Mouse (Mus musculus): ENCODE results near the gene Kmt2e. TPM values are rescaled to one million over a fixed set of nuclear protein-coding genes. Genes with fewer than 3 reads are reported as not detected.

Kmt2e gene
- polyA plus RNA-seq, 1 experiment, result 315 TPM

- peaks cover 9% of the 10 kb centered on the region for H3K4me1 ChIP-seq (ENCODE audit: control insufficient read depth, insufficient read depth, low read length)
- H3K27ac ChIP-seq (ENCODE audit: insufficient read depth, low read depth, low read length), result no peak overlapping the region
- 40% methylated on average over 10 of the region's 10 CpGs for WGBS
- no peak for TF ChIP-seq CTCF (IDR thresholded peaks at IDR 0.05; ENCODE audit: insufficient read depth, low read depth, low read length)
- no peak for TF ChIP-seq POLR2A (IDR thresholded peaks at IDR 0.05; ENCODE audit: insufficient read depth, low read depth, low read length)
- no peak overlapping the region for H3K4me3 ChIP-seq (ENCODE audit: insufficient read depth, low read depth, low read length)
Observed at GRCm38 (mm10) chr5:23497920-23498319, 63.7 kb downstream of the Kmt2e start.

GRCm38 (mm10) chr5:23499257-23499656, 65.0 kb downstream of the Kmt2e start:
- no peak overlapping the region for H3K27ac ChIP-seq (ENCODE audit: insufficient read depth, low read depth, low read length)
- 80% methylated on average over 16 of the region's 16 CpGs for WGBS
- no peak overlapping the region for H3K4me3 ChIP-seq (ENCODE audit: insufficient read depth, low read depth, low read length)
- TF ChIP-seq CTCF (IDR thresholded peaks at IDR 0.05; ENCODE audit: insufficient read depth, low read depth, low read length), result no peak
- no peak for TF ChIP-seq POLR2A (IDR thresholded peaks at IDR 0.05; ENCODE audit: insufficient read depth, low read depth, low read length)
- peaks cover 9% of the 10 kb centered on the region for H3K4me1 ChIP-seq (ENCODE audit: control insufficient read depth, insufficient read depth, low read length)

- Histone ChIP-seq H3K27ac (ENCODE audit: insufficient read depth, low read depth, low read length) (no peak overlapping the region), H3K4me3 (ENCODE audit: insufficient read depth, low read depth, low read length) (no peak overlapping the region), H3K4me1 (ENCODE audit: control insufficient read depth, insufficient read depth, low read length) (peaks cover 9% of the 10 kb centered on the region)
- 85% methylated on average over 6 of the region's 6 CpGs for WGBS
- TF ChIP-seq CTCF (IDR thresholded peaks at IDR 0.05; ENCODE audit: insufficient read depth, low read depth, low read length), result no peak
- TF ChIP-seq POLR2A (IDR thresholded peaks at IDR 0.05; ENCODE audit: insufficient read depth, low read depth, low read length), result no peak
Observed at GRCm38 (mm10) chr5:23500715-23501114, 66.5 kb downstream of the Kmt2e start.

GRCm38 (mm10) chr5:23501582-23502316, 67.5 kb downstream of the Kmt2e start:
- Histone ChIP-seq H3K27ac (ENCODE audit: insufficient read depth, low read depth, low read length) (no peak overlapping the region), H3K4me3 (ENCODE audit: insufficient read depth, low read depth, low read length) (no peak overlapping the region), H3K4me1 (ENCODE audit: control insufficient read depth, insufficient read depth, low read length) (peaks cover 6% of the 10 kb centered on the region)
- TF ChIP-seq POLR2A (IDR thresholded peaks at IDR 0.05; ENCODE audit: insufficient read depth, low read depth, low read length), result no peak
- TF ChIP-seq CTCF (IDR thresholded peaks at IDR 0.05; ENCODE audit: insufficient read depth, low read depth, low read length), result no peak
- 60% methylated on average over 13 of the region's 13 CpGs for WGBS

- Histone ChIP-seq H3K27ac (ENCODE audit: insufficient read depth, low read depth, low read length) (no peak overlapping the region), H3K4me3 (ENCODE audit: insufficient read depth, low read depth, low read length) (no peak overlapping the region), H3K4me1 (ENCODE audit: control insufficient read depth, insufficient read depth, low read length) (peaks cover 6% of the 10 kb centered on the region)
- TF ChIP-seq POLR2A (IDR thresholded peaks at IDR 0.05; ENCODE audit: insufficient read depth, low read depth, low read length) (no peak), CTCF (IDR thresholded peaks at IDR 0.05; ENCODE audit: insufficient read depth, low read depth, low read length) (no peak)
- 71% methylated on average over 12 of the region's 13 CpGs for WGBS
Observed at GRCm38 (mm10) chr5:23502317-23502937, 68.2 kb downstream of the Kmt2e start.

- Histone ChIP-seq H3K4me3 (ENCODE audit: insufficient read depth, low read depth, low read length) (no peak overlapping the region), H3K4me1 (ENCODE audit: control insufficient read depth, insufficient read depth, low read length) (peaks cover 8% of the 10 kb centered on the region), H3K27ac (ENCODE audit: insufficient read depth, low read depth, low read length) (no peak overlapping the region)
- TF ChIP-seq POLR2A (IDR thresholded peaks at IDR 0.05; ENCODE audit: insufficient read depth, low read depth, low read length) (no peak), CTCF (IDR thresholded peaks at IDR 0.05; ENCODE audit: insufficient read depth, low read depth, low read length) (no peak)
- 69% methylated on average over 3 of the region's 3 CpGs for WGBS
Observed at GRCm38 (mm10) chr5:23505578-23505977, 71.3 kb downstream of the Kmt2e start.

- H3K4me1 ChIP-seq (ENCODE audit: control insufficient read depth, insufficient read depth, low read length), result peaks cover 5% of the 10 kb centered on the region; the same call in 1 of the 2 replicates
- 49% methylated on average over 4 of the region's 4 CpGs for WGBS
- no peak overlapping the region for H3K4me3 ChIP-seq (ENCODE audit: insufficient read depth, low read depth, low read length)
- TF ChIP-seq POLR2A (IDR thresholded peaks at IDR 0.05; ENCODE audit: insufficient read depth, low read depth, low read length) (no peak), CTCF (IDR thresholded peaks at IDR 0.05; ENCODE audit: insufficient read depth, low read depth, low read length) (no peak)
- no peak overlapping the region for H3K27ac ChIP-seq (ENCODE audit: insufficient read depth, low read depth, low read length)
Observed at GRCm38 (mm10) chr5:23507210-23507609, 73.0 kb downstream of the Kmt2e start.

GRCm38 (mm10) chr5:23508630-23509029, 74.4 kb downstream of the Kmt2e start:
- no peak overlapping the region for H3K27ac ChIP-seq (ENCODE audit: insufficient read depth, low read depth, low read length)
- peaks cover 5% of the 10 kb centered on the region; the same call in 1 of the 2 replicates for H3K4me1 ChIP-seq (ENCODE audit: control insufficient read depth, insufficient read depth, low read length)
- WGBS, result 55% methylated on average over 6 of the region's 6 CpGs
- H3K4me3 ChIP-seq (ENCODE audit: insufficient read depth, low read depth, low read length), result no peak overlapping the region
- TF ChIP-seq POLR2A (IDR thresholded peaks at IDR 0.05; ENCODE audit: insufficient read depth, low read depth, low read length) (no peak), CTCF (IDR thresholded peaks at IDR 0.05; ENCODE audit: insufficient read depth, low read depth, low read length) (no peak)

- H3K27ac ChIP-seq (ENCODE audit: insufficient read depth, low read depth, low read length), result no peak overlapping the region
- peaks cover 5% of the 10 kb centered on the region; the same call in 1 of the 2 replicates for H3K4me1 ChIP-seq (ENCODE audit: control insufficient read depth, insufficient read depth, low read length)
- no peak for TF ChIP-seq CTCF (IDR thresholded peaks at IDR 0.05; ENCODE audit: insufficient read depth, low read depth, low read length)
- 89% methylated on average over 5 of the region's 5 CpGs for whole genome bisulfite sequencing
- no peak overlapping the region for H3K4me3 ChIP-seq (ENCODE audit: insufficient read depth, low read depth, low read length)
Observed at GRCm38 (mm10) chr5:23511456-23511855, 77.2 kb downstream of the Kmt2e start.

Data from olfactory bulb, adult 2 months (tissue).